Mouse (Mus musculus) cerebellum, adult 2 months (tissue): Measurements from ENCODE around the gene Hbb-bh2. TPM values are rescaled to one million over a fixed set of nuclear protein-coding genes. Genes with fewer than 3 reads are reported as not detected.
"Not testable (repeated sequence)": the region's sequence is repeated elsewhere in the genome, so short reads cannot be mapped to it uniquely, and the experiment has no call there.

Experiments used
- DNase-seq, 2 experiments: peaks; one replicate each; pipeline ENCODE4 v3.0.0; 2021
- H3K27ac ChIP-seq: fragments of 200-500 bp; 2 replicates; pipeline ENCODE4 v1.5.1; 2012; ENCODE audit warnings: low read length, control low read depth, inconsistent platforms; ENCODE audit not compliant: insufficient read depth
- H3K27me3 ChIP-seq: fragments of 200-500 bp; 2 replicates; pipeline ENCODE4 v1.6.1; 2012; ENCODE audit warnings: inconsistent platforms, mild to moderate bottlenecking, low read length, moderate library complexity; ENCODE audit not compliant: control insufficient read depth, insufficient read depth
- H3K4me1 ChIP-seq: fragments of 200-500 bp; 2 replicates; pipeline ENCODE4 v1.6.1; 2011; ENCODE audit warnings: low read length; ENCODE audit not compliant: control insufficient read depth, insufficient read depth
- H3K4me3 ChIP-seq: fragments of 200-500 bp; replicated peaks from 2 replicates; pipeline ENCODE3; 2011; ENCODE audit warnings: mild to moderate bottlenecking, low read depth, low read length, control low read depth; ENCODE audit not compliant: insufficient read depth
- CTCF ChIP-seq: fragments of 200-500 bp; IDR thresholded peaks from 2 replicates; pipeline ENCODE4 v1.5.1; 2011; ENCODE audit warnings: low read depth, mild to moderate bottlenecking, control low read depth, low read length, moderate library complexity, borderline replicate concordance; ENCODE audit not compliant: insufficient read depth
- POLR2A ChIP-seq: fragments of 200-500 bp; IDR thresholded peaks from 2 replicates; pipeline ENCODE4 v1.6.1; 2011; ENCODE audit warnings: low read length, control low read depth, borderline replicate concordance; ENCODE audit not compliant: insufficient read depth
- WGBS: fragments of 180-500 bp; shearing (Covaris S2); methylation state at CpG from one replicate; pipeline ENCODE4 v1.1.7; 2018; 5-methylcytosine and 5-hydroxymethylcytosine counted together
- polyA plus RNA-seq: library from polyadenylated mRNA; depleted of rRNA; stranded (reverse); fragments of >200 nt; gene quantifications from 2 replicates; pipeline ENCODE4 v1.2.3, GENCODE M21; 2012; rRNA removed

The Hbb-bh2 gene
- polyA plus RNA-seq, 1 experiment, result not detected

DNA sequence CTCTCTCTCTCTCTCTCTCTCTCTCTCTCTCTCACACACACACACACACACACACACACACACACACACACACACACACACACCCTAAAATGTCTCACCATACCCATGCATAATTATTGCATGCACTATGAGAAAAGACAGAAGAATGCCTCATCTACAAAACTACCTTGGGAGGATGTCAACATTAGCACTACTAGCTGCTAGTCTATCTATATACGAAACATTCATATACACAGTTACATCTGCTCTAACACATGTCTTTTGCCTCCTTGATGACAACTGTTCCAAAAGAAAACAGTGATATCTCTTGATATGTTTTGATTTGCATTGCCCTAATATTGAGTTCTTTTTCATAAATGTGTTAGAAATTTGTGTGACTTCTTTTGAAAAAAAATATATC, 30.0 kb downstream of the Hbb-bh2 start:
- no peak for DNase-seq
- WGBS, result 76% methylated on average over 1 of the region's 1 CpGs
- Histone ChIP-seq H3K27ac (no peak overlapping the region), H3K4me1 (no peaks in the 10 kb centered on the region), H3K27me3 (no peaks in the 10 kb centered on the region), H3K4me3 (no peak overlapping the region)
- no peak for TF ChIP-seq POLR2A
- no peak for TF ChIP-seq CTCF

DNA sequence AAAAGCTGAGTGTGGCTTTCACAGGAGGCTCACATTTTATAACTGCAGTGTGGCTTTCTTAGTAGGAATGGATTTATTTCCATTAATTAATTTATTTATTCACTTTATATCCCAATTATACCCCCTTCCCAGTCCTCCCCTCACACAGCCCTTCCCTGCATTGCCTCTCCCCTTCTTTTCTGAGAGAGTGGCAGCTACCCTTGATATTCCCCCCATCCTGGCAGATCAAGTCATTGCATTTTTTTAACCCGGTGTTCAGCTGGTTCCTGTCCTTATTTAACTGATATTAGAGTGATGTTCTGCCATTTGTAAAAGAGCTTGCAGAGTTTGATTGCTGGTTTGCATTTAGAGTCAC, 30.5 kb downstream of the Hbb-bh2 start:
- H3K4me1 ChIP-seq, result no peaks in the 10 kb centered on the region
- WGBS, result 58% methylated on average over 1 of the region's 1 CpGs
- H3K27ac ChIP-seq, result no peak overlapping the region
- H3K27me3 ChIP-seq, result no peaks in the 10 kb centered on the region
- TF ChIP-seq POLR2A (no peak), CTCF (no peak)
- DNase-seq, result no peak
- H3K4me3 ChIP-seq, result no peak overlapping the region

DNA sequence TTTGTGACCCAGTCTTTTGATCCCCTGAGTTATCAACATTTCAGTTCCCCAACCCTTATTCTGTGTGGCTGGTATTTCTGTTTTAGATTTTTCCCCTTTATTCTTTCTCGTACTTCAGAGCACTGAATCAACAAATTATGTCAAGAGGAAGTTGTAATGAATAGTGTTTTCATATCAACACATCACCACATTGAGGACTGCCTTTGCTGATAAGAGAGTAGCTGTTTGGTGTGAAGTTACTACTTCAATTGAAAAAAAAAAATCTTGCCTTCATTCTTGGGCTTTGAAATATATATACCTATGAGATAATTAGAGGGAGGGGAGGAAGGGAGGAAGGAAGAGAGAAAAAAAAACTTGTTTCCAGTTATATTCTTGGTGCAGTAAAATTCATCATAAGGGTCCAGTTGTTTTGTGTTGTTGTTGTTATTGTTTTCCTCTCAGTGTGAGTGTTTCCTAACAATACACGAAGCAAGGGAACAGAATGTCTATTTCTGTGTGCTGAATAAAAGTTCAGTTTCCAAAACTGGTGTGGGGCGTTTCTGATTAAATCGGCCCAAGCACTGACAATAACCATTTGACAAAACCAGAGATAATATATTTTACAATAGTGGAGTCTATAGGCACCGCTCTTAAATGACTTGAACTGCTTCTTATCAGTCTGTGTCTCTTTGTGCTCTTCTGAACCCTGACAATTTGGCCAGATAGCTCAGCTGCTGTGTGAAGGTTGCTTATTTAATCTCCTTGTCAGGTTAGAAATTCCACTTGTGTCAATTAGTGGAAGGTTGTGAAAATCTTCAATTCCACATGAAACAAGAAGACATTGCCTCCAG, 31.1 kb downstream of the Hbb-bh2 start:
- DNase-seq, result no peak
- TF ChIP-seq CTCF, result no peak
- no peak for TF ChIP-seq POLR2A
- WGBS, result 70% methylated on average over 5 of the region's 5 CpGs
- H3K27ac ChIP-seq, result no peak overlapping the region
- no peaks in the 10 kb centered on the region for H3K4me1 ChIP-seq
- no peaks in the 10 kb centered on the region for H3K27me3 ChIP-seq
- H3K4me3 ChIP-seq, result no peak overlapping the region

DNA sequence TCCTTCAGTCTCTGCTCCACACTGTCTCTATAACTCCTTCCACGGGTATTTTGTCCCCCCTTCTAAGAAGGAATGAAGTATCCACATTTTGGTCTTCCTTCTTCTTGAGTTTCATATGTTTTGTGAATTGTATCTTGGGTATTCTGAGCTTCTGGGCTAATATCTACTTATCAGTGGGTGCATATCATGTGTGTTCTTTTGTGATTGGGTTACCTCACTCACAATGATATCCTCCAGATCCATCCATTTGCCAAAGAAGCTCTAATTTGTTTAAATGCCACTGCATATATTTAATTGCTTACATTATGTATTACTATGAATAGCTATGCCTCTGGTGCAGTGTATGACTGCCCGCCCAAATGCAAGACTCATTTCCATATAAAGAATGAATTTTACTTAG, 32.2 kb downstream of the Hbb-bh2 start:
- not testable (repeated sequence) for H3K4me3 ChIP-seq, DNase-seq, H3K27me3 ChIP-seq, H3K27ac ChIP-seq, H3K4me1 ChIP-seq
- WGBS, result 65% methylated on average over 2 of the region's 2 CpGs

DNA sequence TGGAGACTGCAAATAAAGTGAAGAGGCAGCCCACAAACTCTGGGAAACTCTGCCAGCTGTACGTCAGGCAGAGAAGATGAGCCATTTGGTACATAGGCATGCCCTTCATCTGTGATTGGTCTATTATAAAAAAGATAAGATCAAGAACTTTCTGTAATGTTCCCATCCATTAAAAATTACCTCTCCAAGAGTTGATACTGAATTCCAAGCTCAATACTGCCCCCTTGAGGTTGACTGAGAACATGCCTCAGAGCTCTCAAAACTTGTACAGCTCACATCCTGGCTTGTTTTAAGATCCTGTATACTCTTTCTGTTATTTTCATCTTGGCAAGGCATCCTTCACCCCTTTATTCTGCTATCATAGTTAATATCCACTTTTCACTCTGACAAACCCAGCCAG, 33.5 kb downstream of the Hbb-bh2 start:
- no peak overlapping the region for H3K27ac ChIP-seq
- DNase-seq, result peak in 1 of 2 experiments; percentile 1
- H3K4me3 ChIP-seq, result no peak overlapping the region
- WGBS, result 49% methylated on average over 1 of the region's 1 CpGs
- H3K27me3 ChIP-seq, result no peaks in the 10 kb centered on the region
- H3K4me1 ChIP-seq, result no peaks in the 10 kb centered on the region
- no peak for TF ChIP-seq CTCF
- no peak for TF ChIP-seq POLR2A

DNA sequence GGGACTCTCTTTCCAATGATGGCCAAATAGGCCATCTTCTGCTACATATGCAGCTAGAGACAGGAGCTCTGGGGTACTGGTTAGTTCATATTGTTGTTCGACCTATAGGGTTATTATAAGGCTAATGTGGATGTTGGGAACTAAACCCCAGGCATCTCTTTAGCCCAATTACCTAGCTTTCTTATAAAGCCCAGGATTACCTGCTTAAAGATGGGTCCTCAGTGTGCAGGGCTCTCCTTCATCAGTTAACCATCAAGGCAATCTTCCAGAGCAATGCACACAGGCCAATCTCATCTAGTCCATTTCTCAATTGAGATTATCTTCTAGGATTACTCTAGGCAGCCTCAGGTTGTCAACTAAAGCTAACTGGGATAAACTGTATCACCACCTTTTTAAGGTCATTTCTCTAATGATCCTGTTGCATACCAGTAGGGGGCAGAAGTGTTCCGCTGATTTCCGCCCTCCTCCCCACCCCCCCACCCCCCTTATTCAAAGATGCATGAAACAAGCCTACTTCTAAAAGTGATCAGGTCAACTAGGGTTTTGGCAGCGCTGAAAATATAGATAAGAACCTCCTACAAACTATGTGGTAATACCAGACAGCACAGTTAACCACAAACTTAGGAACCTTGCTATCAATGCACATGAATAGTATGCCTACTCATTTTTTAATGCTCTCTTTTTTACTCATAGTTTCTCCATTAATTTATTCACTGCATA, 47.5 kb downstream of the Hbb-bh2 start:
- Histone ChIP-seq H3K27me3 (no peaks in the 10 kb centered on the region), H3K4me1 (no peaks in the 10 kb centered on the region), H3K27ac (no peak overlapping the region), H3K4me3 (no peak overlapping the region)
- DNase-seq, result no peak
- 33% methylated on average over 4 of the region's 4 CpGs for WGBS
- no peak for TF ChIP-seq POLR2A
- TF ChIP-seq CTCF, result no peak

DNA sequence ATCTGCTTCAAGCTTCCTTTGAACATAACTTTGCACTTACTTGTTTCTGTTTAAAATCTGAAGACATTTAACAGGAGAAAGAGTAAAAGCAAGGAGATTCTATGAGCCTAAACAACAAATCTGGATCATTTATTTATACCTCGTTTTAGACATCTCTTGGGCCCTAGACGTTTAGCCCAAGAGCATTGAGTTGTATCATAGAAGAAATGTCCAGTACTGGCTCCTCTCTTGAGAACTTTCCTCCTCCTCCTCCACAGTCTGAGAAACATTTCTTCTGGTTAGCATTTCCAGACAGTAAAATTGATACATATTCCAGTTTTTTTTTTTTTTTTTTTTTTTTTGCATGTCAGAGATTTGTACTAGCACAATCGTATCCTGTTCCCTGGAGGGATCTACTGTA, 48.6 kb downstream of the Hbb-bh2 start, which contains the start of gene Olfr67:
Gene Olfr67, minus strand, starts transcription at position 101 of the 400 bp plus-strand sequence.
- Histone ChIP-seq H3K4me3 (no peak within 1 kb of the TSS), H3K4me1 (no peaks in the 10 kb centered on the region), H3K27me3 (no peaks in the 10 kb centered on the region), H3K27ac (no peak within 1 kb of the TSS)
- TF ChIP-seq POLR2A, result no peak
- no peak for TF ChIP-seq CTCF
- 73% methylated on average over 3 of the region's 3 CpGs for WGBS
- DNase-seq, result no peak

Other genes starting within 250 kb of the Hbb-bh2 start
- not detected in 2 replicates for gene Olfr619, start 239.9 kb downstream of the Hbb-bh2 start, polyA plus RNA-seq
- gene Olfr620, start 228.0 kb downstream of the Hbb-bh2 start, polyA plus RNA-seq, result not detected in 2 replicates
- gene Olfr622, start 197.8 kb downstream of the Hbb-bh2 start, polyA plus RNA-seq, result not detected in 2 replicates
- not detected in 2 replicates for gene Olfr623, start 176.8 kb downstream of the Hbb-bh2 start, polyA plus RNA-seq
- gene Olfr624, start 169.3 kb downstream of the Hbb-bh2 start, polyA plus RNA-seq, result not detected in 2 replicates
- gene Olfr625-ps1, start 157.8 kb downstream of the Hbb-bh2 start, polyA plus RNA-seq, result not detected in 2 replicates
- not detected in 2 replicates for gene Olfr243, start 125.8 kb downstream of the Hbb-bh2 start, polyA plus RNA-seq
- not detected in 2 replicates for gene Olfr628, start 110.1 kb downstream of the Hbb-bh2 start, polyA plus RNA-seq
- gene Olfr629, start 95.6 kb downstream of the Hbb-bh2 start, polyA plus RNA-seq, result not detected in 2 replicates
- gene Olfr630, start 83.2 kb downstream of the Hbb-bh2 start, polyA plus RNA-seq, result not detected in 2 replicates
- gene Olfr69, start 68.9 kb downstream of the Hbb-bh2 start, polyA plus RNA-seq, result not detected in 2 replicates
- gene Olfr68, start 60.8 kb downstream of the Hbb-bh2 start, polyA plus RNA-seq, result not detected in 2 replicates
- gene Olfr67, start 48.7 kb downstream of the Hbb-bh2 start, polyA plus RNA-seq, result not detected in 2 replicates
- gene Hbb-bt, start 26.5 kb downstream of the Hbb-bh2 start, polyA plus RNA-seq, result 64.2 and 175 TPM in 2 replicates
- gene Hbb-bs, start 12.4 kb downstream of the Hbb-bh2 start, polyA plus RNA-seq, result 581 and 1,292 TPM in 2 replicates
- gene Hbb-bh1, start 2.6 kb upstream of the Hbb-bh2 start, polyA plus RNA-seq, result 0.41 TPM in 1 of 2 replicates, not detected in the other
- gene Hbb-y, start 12.7 kb upstream of the Hbb-bh2 start, polyA plus RNA-seq, result 1.3 and 2.3 TPM in 2 replicates
- gene Olfr66, start 45.7 kb upstream of the Hbb-bh2 start, polyA plus RNA-seq, result not detected in 2 replicates
- gene Olfr64, start 54.0 kb upstream of the Hbb-bh2 start, polyA plus RNA-seq, result not detected in 2 replicates
- not detected in 2 replicates for gene Olfr65, start 63.0 kb upstream of the Hbb-bh2 start, polyA plus RNA-seq
- gene Olfr631, start 88.3 kb upstream of the Hbb-bh2 start, polyA plus RNA-seq, result not detected in 2 replicates
- gene Olfr632, start 93.8 kb upstream of the Hbb-bh2 start, polyA plus RNA-seq, result not detected in 2 replicates
- not detected in 2 replicates for gene Olfr633, start 103.9 kb upstream of the Hbb-bh2 start, polyA plus RNA-seq
- gene Olfr635, start 130.6 kb upstream of the Hbb-bh2 start, polyA plus RNA-seq, result not detected in 2 replicates
- not detected in 2 replicates for gene Olfr638, start 158.2 kb upstream of the Hbb-bh2 start, polyA plus RNA-seq
- 0.02 TPM in 1 of 2 replicates, not detected in the other for gene Olfr639, start 176.8 kb upstream of the Hbb-bh2 start, polyA plus RNA-seq
- not detected in 2 replicates for gene Olfr640, start 185.1 kb upstream of the Hbb-bh2 start, polyA plus RNA-seq
- gene Olfr641, start 194.9 kb upstream of the Hbb-bh2 start, polyA plus RNA-seq, result not detected in 2 replicates
- not detected in 2 replicates for gene Olfr642, start 212.1 kb upstream of the Hbb-bh2 start, polyA plus RNA-seq
- gene 4930516K23Rik, start 220.9 kb upstream of the Hbb-bh2 start, polyA plus RNA-seq, result not detected in 2 replicates
- not detected in 2 replicates for gene Olfr644, start 231.3 kb upstream of the Hbb-bh2 start, polyA plus RNA-seq
- not detected in 2 replicates for gene Olfr645, start 244.9 kb upstream of the Hbb-bh2 start, polyA plus RNA-seq